Mouse (Mus musculus) CH12.LX (cell line): ENCODE results near the gene Ccdc110. TPM values are rescaled to one million over a fixed set of nuclear protein-coding genes. Genes with fewer than 3 reads are reported as not detected.
A peak's percentile ranks its signal among the peaks of the same experiment; 100 is the strongest.

ENCODE experiments used
- DNase-seq: peaks from one replicate; pipeline ENCODE4 v3.0.0-alpha.2; 2013; ENCODE audit errors: extremely low read depth
- H3K27ac ChIP-seq: 2 replicates; pipeline ENCODE4 v1.5.1; 2012; ENCODE audit warnings: low read depth, mild to moderate bottlenecking, control low read depth, moderate library complexity; ENCODE audit not compliant: insufficient read depth
- H3K27me3 ChIP-seq: replicated peaks from 2 replicates; pipeline ENCODE3; 2012; ENCODE audit warnings: inconsistent platforms
- H3K36me3 ChIP-seq, 2 experiments: replicated peaks in 1 of 2; 2 replicates each; pipeline versions ENCODE3 to v1.6.1; 2012; ENCODE audit warnings: inconsistent platforms in 1 of 2, low read length in 1 of 2, mild to moderate bottlenecking in 1 of 2, mixed read lengths in 1 of 2, moderate library complexity in 1 of 2; ENCODE audit not compliant: control insufficient read depth in 1 of 2, insufficient read depth in 1 of 2
- H3K4me1 ChIP-seq, 2 experiments: 2 replicates each; pipeline ENCODE4 v1.6.1; 2012; ENCODE audit warnings: inconsistent platforms in 1 of 2, moderate library complexity in 1 of 2; ENCODE audit not compliant: insufficient read depth in 2 of 2, control insufficient read depth in 1 of 2
- H3K4me2 ChIP-seq: 2 replicates; pipeline ENCODE4 v1.6.1; 2012; ENCODE audit warnings: low read depth, mild to moderate bottlenecking, control low read depth; ENCODE audit not compliant: poor library complexity, insufficient read depth, severe bottlenecking
- H3K4me3 ChIP-seq, 3 experiments: fragments of 150-350 bp in 1 of 3; sonication (generic) in 1 of 3; replicated peaks in 1 of 3; 2 replicates each; pipeline versions ENCODE3 to v1.5.1; 2011 to 2012; ENCODE audit warnings: low read depth in 2 of 3, low read length in 2 of 3, mild to moderate bottlenecking in 2 of 3, moderate library complexity in 2 of 3, control low read depth in 1 of 3, improper control_type of control experiment in 1 of 3, inconsistent platforms in 1 of 3, mixed read lengths in 1 of 3; ENCODE audit not compliant: poor library complexity in 1 of 3
- H3K79me2 ChIP-seq: replicated peaks from 2 replicates; pipeline ENCODE4 v1.6.1; 2012; ENCODE audit warnings: mild to moderate bottlenecking, moderate library complexity; ENCODE audit not compliant: control insufficient read depth, poor library complexity, insufficient read depth, severe bottlenecking; ENCODE audit errors: extremely low read depth
- H3K9ac ChIP-seq: 2 replicates; pipeline ENCODE4 v1.6.1; 2012; ENCODE audit warnings: low read depth, mild to moderate bottlenecking, control low read depth, moderate library complexity; ENCODE audit not compliant: insufficient read depth
- H3K9me3 ChIP-seq: replicated peaks from 2 replicates; pipeline ENCODE3; 2012; ENCODE audit warnings: low read length, inconsistent platforms, mixed read lengths
- BHLHE40 ChIP-seq: IDR thresholded peaks from 2 replicates; pipeline ENCODE4 v1.6.1; 2011; ENCODE audit warnings: mild to moderate bottlenecking, low read depth, low read length, improper control_type of control experiment
- CTCF ChIP-seq, 2 experiments: IDR thresholded peaks in 1 of 2; conservative IDR thresholded peaks in 1 of 2; 2 replicates each; pipeline ENCODE4 v1.5.1; 2011 to 2012; ENCODE audit warnings: low read depth in 2 of 2, low read length in 2 of 2, improper control_type of control experiment in 1 of 2, inconsistent platforms in 1 of 2, mild to moderate bottlenecking in 1 of 2, moderate library complexity in 1 of 2
- E2F4 ChIP-seq: IDR thresholded peaks from 2 replicates; pipeline ENCODE4 v1.6.1; 2011; ENCODE audit warnings: low read depth, low read length, improper control_type of control experiment; ENCODE audit not compliant: insufficient replicate concordance
- EP300 ChIP-seq: IDR thresholded peaks from 2 replicates; pipeline ENCODE4 v1.6.1; 2011; ENCODE audit warnings: low read length, improper control_type of control experiment
- ETS1 ChIP-seq: conservative IDR thresholded peaks from 2 replicates; pipeline ENCODE4 v1.6.1; 2012; ENCODE audit warnings: low read depth, mild to moderate bottlenecking, inconsistent platforms, low read length, improper control_type of control experiment, moderate library complexity
- GABPA ChIP-seq: IDR thresholded peaks from 2 replicates; pipeline ENCODE4 v1.6.1; 2012; ENCODE audit warnings: low read depth, low read length, improper control_type of control experiment, inconsistent platforms; ENCODE audit not compliant: insufficient replicate concordance
- HCFC1 ChIP-seq: IDR thresholded peaks from 2 replicates; pipeline ENCODE4 v1.6.1; 2012; ENCODE audit warnings: low read depth, mild to moderate bottlenecking, inconsistent platforms, low read length, improper control_type of control experiment
- IRF4 ChIP-seq: IDR thresholded peaks from 2 replicates; pipeline ENCODE4 v1.6.1; 2014; ENCODE audit warnings: low read depth, mild to moderate bottlenecking, inconsistent platforms, low read length, improper control_type of control experiment
- JUN ChIP-seq: IDR thresholded peaks from 2 replicates; pipeline ENCODE4 v1.6.1; 2011; ENCODE audit warnings: low read depth, mild to moderate bottlenecking, low read length, improper control_type of control experiment, moderate library complexity; ENCODE audit not compliant: insufficient read depth
- MAX ChIP-seq: IDR thresholded peaks from 2 replicates; pipeline ENCODE4 v1.6.1; 2011; ENCODE audit warnings: low read length, improper control_type of control experiment
- NELFE ChIP-seq: IDR thresholded peaks from 2 replicates; pipeline ENCODE4 v1.6.1; 2011; ENCODE audit warnings: low read depth, low read length, improper control_type of control experiment
- NRF1 ChIP-seq: IDR thresholded peaks from 2 replicates; pipeline ENCODE4 v1.6.1; 2014; ENCODE audit warnings: low read depth, mild to moderate bottlenecking, inconsistent platforms, low read length, improper control_type of control experiment, moderate library complexity
- PAX5 ChIP-seq: IDR thresholded peaks from 2 replicates; pipeline ENCODE4 v1.6.1; 2012; ENCODE audit warnings: low read length, inconsistent platforms, mixed read lengths
- SIN3A ChIP-seq: IDR thresholded peaks from 2 replicates; pipeline ENCODE4 v1.6.1; 2012; ENCODE audit warnings: low read length, improper control_type of control experiment, inconsistent platforms
- TCF12 ChIP-seq: IDR thresholded peaks from 2 replicates; pipeline ENCODE4 v1.6.1; 2014; ENCODE audit warnings: low read depth, mild to moderate bottlenecking, inconsistent platforms, low read length, improper control_type of control experiment
- UBTF ChIP-seq: IDR thresholded peaks from 2 replicates; pipeline ENCODE4 v1.6.1; 2012; ENCODE audit warnings: low read depth, mild to moderate bottlenecking, inconsistent platforms, low read length, improper control_type of control experiment, moderate library complexity
- ZKSCAN1 ChIP-seq: IDR thresholded peaks from 2 replicates; pipeline ENCODE4 v1.6.1; 2012; ENCODE audit warnings: low read depth, inconsistent platforms, low read length, improper control_type of control experiment, borderline replicate concordance
- ZMIZ1 ChIP-seq: IDR thresholded peaks from 2 replicates; pipeline ENCODE4 v1.6.1; 2012; ENCODE audit warnings: low read depth, mild to moderate bottlenecking, inconsistent platforms, low read length, improper control_type of control experiment
- ZNF384 ChIP-seq: IDR thresholded peaks from 2 replicates; pipeline ENCODE4 v1.6.1; 2012; ENCODE audit warnings: low read depth, low read length, improper control_type of control experiment, inconsistent platforms
- dilution Hi-C: fragments of 300-500 bp; cut with MboI; formaldehyde crosslinking; loops from 2 replicates; pipeline ENCODE4 v1.14.3; 2020; ENCODE audit warnings: low sequenced_read_pairs; ENCODE audit not compliant: extremely low pct_unique_long_range_greater_than_20kb, extremely low pct_ligation_motif_present
- in situ Hi-C: fragments of 300-500 bp; cut with MboI; formaldehyde crosslinking; loops from 3 replicates; pipeline ENCODE4 v1.14.3; 2019; ENCODE audit warnings: low sequenced_read_pairs, low pct_ligation_motif_present, low pct_unique_long_range_greater_than_20kb, mixed read lengths
- polyA plus RNA-seq: library from polyadenylated mRNA; unstranded; fragments of >175 nt; gene quantifications from 2 replicates; pipeline ENCODE4 v1.2.1, GENCODE M21; 2012; ENCODE audit warnings: low read depth; ENCODE audit not compliant: insufficient read length
- total RNA-seq, 2 experiments: library from RNA; depleted of rRNA; stranded (reverse); fragments of 300-350 nt in 1 of 2; fragments of >200 nt in 1 of 2; gene quantifications; 2 replicates each; pipeline ENCODE4 v1.2.3; 2012 to 2014

Gene Ccdc110
- total and polyA plus RNA-seq, 3 experiments: not detected

DNA sequence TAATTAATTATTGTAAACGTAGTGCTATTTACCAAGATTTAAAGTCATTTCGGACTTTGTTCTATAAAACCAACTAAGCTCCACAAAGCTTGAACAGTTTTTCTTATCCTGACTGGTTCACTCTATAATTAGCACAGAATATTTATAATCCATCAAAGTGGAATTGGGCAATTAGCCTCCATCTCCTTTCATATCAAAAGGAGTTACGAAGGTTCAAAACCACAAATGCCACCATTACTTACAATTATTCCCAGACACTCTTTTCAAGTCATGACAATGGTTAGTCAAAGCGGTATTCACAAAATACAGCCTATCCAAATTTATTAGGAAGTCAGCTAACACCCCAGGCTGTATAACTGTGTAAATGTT lies 28.2 kb upstream of the Ccdc110 start:
- no peaks in the 10 kb centered on the region for H3K9me3 ChIP-seq
- H3K4me3 ChIP-seq: no peak overlapping the region
- H3K79me2 ChIP-seq: no peaks in the 10 kb centered on the region
- peaks cover 0 to 10% of the 10 kb centered on the region in 2 experiments; a peak in 1 of 4 replicates for H3K4me1 ChIP-seq
- no peaks in the 10 kb centered on the region for H3K36me3 ChIP-seq
- H3K9ac ChIP-seq: no peak overlapping the region
- no peaks in the 10 kb centered on the region for H3K27me3 ChIP-seq
- in situ Hi-C loops (no loop called here), dilution Hi-C loops (no loop called here)
- no peak for DNase-seq
- H3K4me2 ChIP-seq: no peak overlapping the region
- TF ChIP-seq TCF12 (no peak), PAX5 (no peak), EP300 (no peak), ZMIZ1 (no peak), SIN3A (no peak)
- no peak overlapping the region for H3K27ac ChIP-seq

- H3K4me2 ChIP-seq: no peak overlapping the region
- no peaks in the 10 kb centered on the region for H3K79me2 ChIP-seq
- no peak for DNase-seq
- no peak overlapping the region for H3K27ac ChIP-seq
- TF ChIP-seq NELFE (no peak), EP300 (no peak), HCFC1 (no peak), ZNF384 (no peak), ZKSCAN1 (no peak), ZMIZ1 (no peak), CTCF (conservative IDR thresholded peaks at IDR 0.05 in 1 of 2, IDR thresholded peaks at IDR 0.05 in 1 of 2; ENCODE audit: low read depth in 2 of 2, low read length in 2 of 2) (no peak), IRF4 (no peak), E2F4 (no peak), UBTF (no peak)
- no peak overlapping the region for H3K4me3 ChIP-seq
- H3K9me3 ChIP-seq: no peaks in the 10 kb centered on the region
- in situ Hi-C loops: no loop called here
- H3K27me3 ChIP-seq: no peaks in the 10 kb centered on the region
- peaks cover 3% of the 10 kb centered on the region in 2 experiments; a peak in 2 of 4 replicates for H3K4me1 ChIP-seq
- dilution Hi-C loops: no loop called here
- no peak overlapping the region for H3K9ac ChIP-seq
- no peaks in the 10 kb centered on the region for H3K36me3 ChIP-seq
Observed at GRCm38 (mm10) chr8:45913707-45914106, 20.7 kb upstream of the Ccdc110 start.

- no peak for TF ChIP-seq BHLHE40
- TF ChIP-seq MAX: no peak
- no peak for TF ChIP-seq GABPA
- TF ChIP-seq HCFC1: no peak
- no peak for TF ChIP-seq NRF1
- TF ChIP-seq ZKSCAN1: no peak
- no peak for TF ChIP-seq TCF12
- no peak for TF ChIP-seq JUN
- TF ChIP-seq ETS1: no peak
- Histone ChIP-seq H3K4me1 (peaks cover 0 to 3% of the 10 kb centered on the region in 2 experiments; a peak in 1 of 4 replicates), H3K4me3 (no peak overlapping the region), H3K79me2 (no peaks in the 10 kb centered on the region), H3K36me3 (no peaks in the 10 kb centered on the region), H3K4me2 (peak overlapping the region; percentile 74), H3K9me3 (no peaks in the 10 kb centered on the region), H3K27me3 (no peaks in the 10 kb centered on the region), H3K27ac (no peak overlapping the region), H3K9ac (no peak overlapping the region)
- dilution Hi-C loops: no loop called here
- in situ Hi-C loops: no loop called here
- DNase-seq: no peak
Observed at GRCm38 (mm10) chr8:45916496-45916895, 17.9 kb upstream of the Ccdc110 start.
